Mouse (Mus musculus) kidney, postnatal 4 days (tissue): Measurements from ENCODE around the gene Hoxa7.

Experiments
- DNase-seq, 2 experiments: peaks; one replicate each; pipeline ENCODE4 v3.0.0; 2021; ENCODE audit warnings: mixed read lengths in 2 of 2

The Hoxa7 gene

DNA sequence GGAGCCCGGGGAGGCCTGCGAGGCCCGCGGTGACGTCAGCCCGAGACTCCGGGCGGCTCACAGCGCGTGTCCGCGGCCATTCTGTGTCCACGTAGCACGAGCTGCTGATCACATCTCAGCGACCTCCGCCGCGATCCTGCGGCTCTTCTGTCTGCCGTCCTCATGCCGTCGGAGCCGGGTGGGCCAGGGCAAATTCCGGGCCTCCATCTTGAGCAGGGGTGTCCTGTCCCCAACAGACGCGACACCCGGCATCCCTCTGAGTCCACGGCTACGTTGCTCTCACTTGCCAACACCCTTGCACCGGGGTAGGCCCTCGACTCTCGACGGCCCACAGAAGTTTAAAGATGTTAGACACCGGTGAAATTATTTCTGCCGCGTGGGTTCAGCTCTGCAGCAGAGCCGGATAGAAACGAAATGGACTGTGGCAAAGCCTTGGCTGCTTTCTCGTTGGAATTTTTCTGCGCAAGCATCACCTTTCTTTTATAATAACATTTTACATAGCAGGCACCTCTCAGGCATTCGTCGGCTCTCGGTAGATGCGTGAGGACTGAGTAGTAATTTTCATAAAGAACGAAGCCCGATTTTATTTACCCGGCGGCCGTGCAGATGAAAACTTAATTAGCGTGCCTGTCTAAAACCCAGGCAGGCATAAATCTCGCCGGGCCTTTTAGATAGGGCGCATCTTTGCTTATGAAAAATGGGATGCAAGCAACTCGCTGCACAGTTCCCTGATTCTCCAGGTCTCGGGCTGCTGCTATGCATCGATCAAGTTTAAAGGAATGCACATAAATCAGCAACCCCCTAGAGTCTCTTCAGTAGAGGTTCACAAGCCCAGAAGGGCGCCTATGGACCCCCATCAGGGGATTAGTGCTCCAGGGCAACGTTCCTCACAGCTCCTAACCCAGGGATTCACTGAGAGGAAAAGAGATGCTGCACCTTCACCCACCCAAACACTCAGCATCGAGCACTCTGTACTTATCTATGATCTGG lies 32.2 kb upstream of the Hoxa7 start:
- DNase-seq: peak; percentile 49 to 60

- DNase-seq: peak in 1 of 2 experiments; percentile 55
These were observed 31.2 kb upstream of the Hoxa7 start for GRCm38 (mm10) chr6:52252775-52253376.

- no peak for DNase-seq
These were observed 30.5 kb upstream of the Hoxa7 start for GRCm38 (mm10) chr6:52252016-52252774.

DNA sequence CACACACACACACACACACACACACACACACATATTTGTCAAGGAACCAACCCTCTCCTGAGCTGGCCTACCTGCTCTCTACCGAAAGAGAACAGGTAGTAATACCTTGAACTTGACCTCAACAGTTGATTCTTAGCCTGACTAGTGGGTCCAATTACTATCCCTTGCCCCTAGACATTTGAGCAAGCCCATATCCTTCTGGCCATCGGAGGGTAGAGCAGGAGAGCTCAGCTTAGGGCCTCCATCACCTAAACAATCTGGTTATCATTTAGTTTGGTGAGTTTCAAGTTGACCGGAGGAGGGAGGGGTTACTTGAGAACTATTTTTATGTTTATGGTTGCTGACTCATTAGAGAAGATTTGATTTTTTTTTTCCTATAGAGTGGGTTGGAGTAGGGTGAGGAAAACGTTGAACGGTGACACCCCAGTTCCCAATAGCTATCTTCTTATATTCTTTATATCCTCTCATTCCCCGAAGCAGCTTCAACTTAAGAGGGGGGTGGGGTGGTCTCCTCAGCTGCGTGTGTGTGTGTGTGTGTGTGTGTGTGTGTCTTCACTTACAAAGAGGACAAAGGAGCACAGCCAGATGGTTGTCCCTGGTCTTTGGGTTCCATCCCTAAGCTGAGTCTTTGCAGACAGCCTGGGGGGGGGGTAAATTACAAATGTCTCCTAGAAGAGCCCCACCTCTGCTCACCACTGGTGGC lies 29.7 kb upstream of the Hoxa7 start:
- DNase-seq: no peak

DNA sequence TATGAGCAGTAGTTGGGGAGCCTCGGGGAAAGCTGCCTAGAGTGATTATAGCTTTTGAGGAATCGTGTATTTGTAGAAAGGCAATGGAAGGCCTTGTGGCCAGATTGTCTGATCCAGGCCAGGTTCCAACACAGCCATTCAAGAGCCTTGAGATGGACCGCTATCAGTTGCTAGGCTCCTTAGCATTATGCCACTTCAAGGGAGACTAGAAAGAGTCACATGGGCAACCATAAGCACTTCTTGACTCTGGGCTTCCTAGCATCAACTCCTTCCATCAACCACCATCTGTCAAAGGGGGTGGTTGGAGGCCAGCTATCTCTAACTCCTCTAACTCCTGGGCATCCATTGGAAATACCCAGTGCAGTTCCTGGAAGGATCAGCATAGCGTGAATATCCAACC lies 28.2 kb upstream of the Hoxa7 start:
- no peak for DNase-seq

DNA sequence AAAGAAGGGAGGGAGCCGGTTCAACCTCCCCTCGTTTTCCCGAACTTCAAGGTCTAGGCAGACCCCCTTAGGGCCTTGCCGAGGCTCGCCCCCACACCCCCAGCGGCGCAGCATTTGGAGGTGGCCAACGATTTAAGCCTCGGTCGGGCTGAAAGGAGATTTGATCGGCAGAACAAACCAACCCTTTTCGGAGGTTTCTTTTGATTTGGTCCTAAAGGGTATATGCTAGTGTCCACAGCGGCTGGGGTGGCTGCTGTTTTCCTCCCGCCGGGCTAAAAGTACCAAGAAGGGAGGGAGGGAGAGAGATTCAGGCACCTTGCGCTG lies 27.7 kb upstream of the Hoxa7 start:
- no peak for DNase-seq

GRCm38 (mm10) chr6:52248638-52249414 lies 27.2 kb upstream of the Hoxa7 start:
- DNase-seq: peak; percentile 57 to 71

- DNase-seq: peak; percentile 62 to 76
These were observed 26.3 kb upstream of the Hoxa7 start for GRCm38 (mm10) chr6:52247766-52248637.

DNA sequence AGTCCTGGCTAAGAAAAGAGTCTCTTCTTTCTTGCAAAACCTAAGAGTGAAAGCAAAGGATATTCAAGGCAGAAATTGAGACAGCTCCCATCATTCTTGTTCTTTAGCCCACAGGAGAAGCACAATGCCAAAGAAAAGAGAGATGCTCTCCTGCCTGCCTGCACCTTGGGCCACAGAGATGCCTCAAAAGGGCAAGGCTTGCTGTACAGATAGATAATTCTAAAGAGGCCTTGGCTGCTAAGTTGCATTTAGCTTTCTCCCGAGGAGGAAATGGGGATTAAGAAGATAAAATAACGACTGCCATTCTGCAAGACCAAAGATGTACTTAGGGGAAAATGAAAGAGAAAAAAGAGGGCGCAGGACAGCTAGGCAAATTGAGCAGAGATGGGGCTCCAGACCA lies 25.3 kb upstream of the Hoxa7 start:
- peak; percentile 17 to 49 for DNase-seq

DNA sequence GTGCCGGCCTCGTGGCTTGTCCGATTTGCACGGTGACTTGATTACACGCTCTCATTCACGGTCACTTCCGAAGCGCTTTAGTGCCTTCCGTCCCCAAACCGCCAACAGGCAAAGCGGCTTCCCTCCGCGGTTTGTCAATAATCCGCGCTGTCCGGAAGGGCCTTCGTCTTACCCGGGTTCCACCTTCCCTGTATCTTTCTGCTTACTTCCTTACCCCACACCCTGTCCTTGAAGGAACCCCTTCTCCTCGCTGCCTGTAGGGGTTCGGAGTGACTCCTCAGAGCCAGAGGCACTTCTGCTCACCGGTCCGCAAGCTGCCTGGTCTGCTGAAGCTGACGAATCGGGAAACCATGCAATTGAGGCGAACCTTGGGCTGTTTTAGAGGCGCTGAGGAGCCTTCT lies 24.7 kb upstream of the Hoxa7 start:
- peak; percentile 70 to 78 for DNase-seq

- DNase-seq: peak; percentile 62 to 80
These were observed 24.1 kb upstream of the Hoxa7 start, which contains the start of gene Hoxa11 for GRCm38 (mm10) chr6:52245757-52246142. Hoxa11 (minus strand) TSS chr6:52245810.

DNA sequence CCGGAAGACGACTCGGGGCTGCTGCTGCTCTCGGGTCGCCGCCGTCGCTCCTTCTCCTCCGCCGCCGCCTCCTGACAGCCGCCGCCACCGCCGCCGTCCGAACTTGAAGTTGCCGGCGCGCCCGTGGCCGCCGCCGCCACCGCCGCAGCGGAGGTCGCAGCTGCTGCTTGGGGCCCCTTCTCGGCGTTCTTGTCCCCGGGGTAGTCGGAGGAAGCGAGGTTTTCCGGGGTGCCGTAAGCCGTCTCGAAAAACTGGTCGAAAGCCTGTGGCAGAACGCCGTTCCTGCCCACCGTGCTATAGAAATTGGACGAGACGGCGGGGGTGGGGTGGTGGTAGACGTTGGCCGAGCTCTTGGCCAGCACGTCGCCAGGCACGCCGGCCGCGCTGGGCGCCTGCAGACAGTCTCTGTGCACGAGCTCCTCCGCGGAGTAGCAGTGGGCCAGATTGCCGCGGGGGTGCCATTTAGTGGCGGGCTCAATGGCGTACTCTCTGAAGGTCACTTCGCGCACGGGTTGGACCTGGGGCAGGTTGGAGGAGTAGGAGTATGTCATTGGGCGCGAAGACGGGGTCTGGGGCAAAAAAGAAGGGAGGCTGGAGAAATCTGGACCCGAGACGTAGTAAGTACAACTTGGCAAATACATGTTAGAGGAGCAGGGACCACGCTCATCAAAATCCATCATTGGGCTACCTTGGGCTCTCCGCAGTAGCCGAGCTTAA lies 23.5 kb upstream of the Hoxa7 start:
- peak; percentile 69 to 74 for DNase-seq

GRCm38 (mm10) chr6:52244471-52245039 lies 22.9 kb upstream of the Hoxa7 start:
- peak in 1 of 2 experiments; percentile 32 for DNase-seq

GRCm38 (mm10) chr6:52243681-52244121 lies 22.0 kb upstream of the Hoxa7 start:
- DNase-seq: peak; percentile 61 to 76

DNA sequence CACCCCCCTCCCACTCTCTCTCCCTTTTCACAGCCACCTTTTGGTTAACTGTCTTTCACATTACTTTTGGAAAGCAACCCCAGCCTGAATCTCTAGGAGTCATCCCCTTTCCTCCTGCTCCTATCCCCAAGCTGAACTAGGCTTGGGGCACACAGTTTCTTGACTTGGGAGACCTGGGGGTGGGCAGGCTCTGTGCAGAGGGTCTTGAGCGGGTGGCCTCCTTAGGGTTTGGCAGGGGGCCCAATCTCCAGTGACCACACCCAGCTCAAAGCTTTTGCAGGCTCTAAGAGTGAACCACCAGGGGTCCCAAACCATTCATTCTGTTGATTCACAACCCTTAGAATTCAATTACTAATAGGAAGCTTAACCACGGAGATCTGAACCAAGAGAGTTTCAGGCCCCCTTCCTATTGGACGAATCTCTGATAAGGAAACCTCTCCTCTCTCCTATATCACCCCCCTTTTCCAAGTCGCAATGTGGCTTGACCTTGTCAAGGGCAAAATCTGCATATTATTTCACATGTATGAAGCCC lies 21.2 kb upstream of the Hoxa7 start:
- DNase-seq: peak; percentile 40 to 58

DNA sequence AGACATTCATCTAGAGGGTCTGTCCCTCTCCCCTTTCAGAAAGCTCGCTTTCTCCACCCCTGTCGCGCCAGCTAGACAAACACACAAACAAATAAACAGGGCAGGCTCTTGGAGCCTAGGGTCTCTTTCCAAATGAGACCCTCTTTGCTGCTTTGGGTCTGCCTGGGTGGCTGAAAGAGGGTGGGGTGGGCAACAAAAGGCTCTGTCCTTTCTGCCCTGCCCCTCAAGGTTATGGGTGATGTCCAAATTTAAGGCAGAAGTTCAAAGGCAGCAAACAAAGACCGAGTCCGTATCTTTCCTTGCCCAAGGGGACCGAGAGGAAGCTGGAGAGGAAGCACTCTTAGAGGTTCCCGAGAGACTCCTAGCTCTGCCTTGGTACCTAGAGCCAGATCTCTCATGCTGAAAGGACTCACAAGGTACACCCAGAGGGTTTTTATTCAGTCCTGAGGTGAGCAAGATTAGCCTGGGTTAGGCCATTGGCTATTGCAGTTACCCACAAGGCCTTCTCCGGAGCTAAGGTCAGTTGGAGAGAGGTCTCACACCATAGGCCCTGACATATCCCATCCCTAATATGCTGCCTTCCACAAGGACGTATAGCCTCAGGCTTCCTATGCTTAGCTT lies 19.5 kb upstream of the Hoxa7 start:
- peak in 1 of 2 experiments; percentile 50 for DNase-seq

GRCm38 (mm10) chr6:52240389-52241000 lies 18.8 kb upstream of the Hoxa7 start, which contains the start of gene Hoxa10:
Hoxa10 (minus strand) TSS chr6:52240854.
- peak; percentile 96 to 97 for DNase-seq
